ENCODE assay signal across 11 mouse cellular contexts in genomic region chr6:17629756-17630155, GRCm38 (mm10). TPM values are rescaled to one million over a fixed set of nuclear protein-coding genes. Genes with fewer than 3 reads are reported as not detected.
A peak's percentile ranks its signal among the peaks of the same experiment; 100 is the strongest.
DNase-seq lines count a peak whose midpoint lies in the region; ATAC-seq and TF ChIP-seq lines count a peak whose summit lies in the region.
"Had no signal": no experiment of that assay in that cellular context is flagged by ENCODE, and none has a peak within 500 bp of the region (broad histone marks: within the 10 kb centered on the region; RNA-seq: fewer than 3 reads in every experiment).

No protein-coding gene starts in this region.

- H3K9me3 ChIP-seq in liver, embryonic 15.5 days (replicated peaks) = no peaks in the 10 kb centered on the region
- H3K9me3 ChIP-seq in stomach, embryonic 15.5 days = no peaks in the 10 kb centered on the region
- H3K9me3 ChIP-seq: heart, embryonic 12.5 days; lung, embryonic 15.5 days had no signal

- H3K4me1 ChIP-seq in bone marrow macrophage, adult 2 months (ENCODE audit: control insufficient read depth, insufficient read depth, low read length) = peaks cover 38% of the 10 kb centered on the region
- H3K4me1 ChIP-seq in liver, embryonic 15.5 days (replicated peaks) = peaks cover 5% of the 10 kb centered on the region
- H3K4me1 ChIP-seq in stomach, embryonic 15.5 days = no peaks in the 10 kb centered on the region
- H3K4me1 ChIP-seq: heart, embryonic 12.5 days; lung, embryonic 15.5 days had no signal

- TF ChIP-seq CTCF in layer of hippocampus, adult 2 months (conservative IDR thresholded peaks at IDR 0.05) = no peak
- no peak for TF ChIP-seq CTCF in bone marrow macrophage, adult 2 months (IDR thresholded peaks at IDR 0.05; ENCODE audit: low read depth, low read length)

- no peak for ATAC-seq in liver, embryonic 15.5 days (ENCODE audit: insufficient read depth)
- ATAC-seq in stomach, embryonic 15.5 days (ENCODE audit: insufficient read depth, low FRiP score, low read depth) = no peak

- TF ChIP-seq POLR2A in bone marrow macrophage, adult 2 months (IDR thresholded peaks at IDR 0.05; ENCODE audit: borderline replicate concordance, low read depth, low read length) = no peak

- peak overlapping the region; percentile 0; the same call in 1 of the 2 replicates for H3K4me2 ChIP-seq in liver, embryonic 15.5 days
- no peak overlapping the region for H3K4me2 ChIP-seq in stomach, embryonic 15.5 days
- H3K4me2 ChIP-seq: heart, embryonic 12.5 days; lung, embryonic 15.5 days had no signal

- H3K27ac ChIP-seq in layer of hippocampus, adult 2 months = peak overlapping the region; percentile 85
- peak overlapping the region; percentile 99 for H3K27ac ChIP-seq in bone marrow macrophage, adult 2 months (ENCODE audit: insufficient read depth, low read depth, low read length)
- H3K27ac ChIP-seq in liver, embryonic 15.5 days (replicated peaks) = 0 out of 2 replicates have a peak overlapping the region, but pooled peaks have one; percentile 19
- 0 out of 2 replicates have a peak overlapping the region, but pooled peaks have one; percentile 9 for H3K27ac ChIP-seq in stomach, embryonic 15.5 days
- H3K27ac ChIP-seq: lung, embryonic 15.5 days had no signal

- H3K27me3 ChIP-seq in liver, embryonic 15.5 days = no peaks in the 10 kb centered on the region
- H3K27me3 ChIP-seq in stomach, embryonic 15.5 days (replicated peaks) = no peaks in the 10 kb centered on the region
- H3K27me3 ChIP-seq: heart, embryonic 12.5 days; lung, embryonic 15.5 days had no signal

- H3K36me3 ChIP-seq in liver, embryonic 15.5 days (replicated peaks) = no peaks in the 10 kb centered on the region
- no peaks in the 10 kb centered on the region for H3K36me3 ChIP-seq in stomach, embryonic 15.5 days
- H3K36me3 ChIP-seq: heart, embryonic 12.5 days; lung, embryonic 15.5 days had no signal

- DNase-seq in layer of hippocampus, adult 2 months (ENCODE audit: low spot score in 2 of 2) = no peak
- DNase-seq in layer of hippocampus, adult 9-11 months = no peak
- no peak for DNase-seq in adrenal gland, adult 18-20 months (ENCODE audit: low spot score in 2 of 2)
- DNase-seq in adrenal gland, postnatal 36 days = no peak
- no peak for DNase-seq in adrenal gland, postnatal 4 days (ENCODE audit: low spot score in 2 of 2)
- DNase-seq: thymus, adult 2 months had no signal

- no peak overlapping the region for H3K9ac ChIP-seq in liver, embryonic 15.5 days
- H3K9ac ChIP-seq in stomach, embryonic 15.5 days = no peak overlapping the region
- H3K9ac ChIP-seq: heart, embryonic 12.5 days; lung, embryonic 15.5 days had no signal

- H3K4me3 ChIP-seq in layer of hippocampus, adult 2 months = no peak overlapping the region
- peak overlapping the region; percentile 16 for H3K4me3 ChIP-seq in bone marrow macrophage, adult 2 months (ENCODE audit: insufficient read depth, low read length)
- no peak overlapping the region for H3K4me3 ChIP-seq in liver, embryonic 15.5 days (replicated peaks)
- H3K4me3 ChIP-seq in stomach, embryonic 15.5 days (replicated peaks) = no peak overlapping the region
- H3K4me3 ChIP-seq: heart, embryonic 12.5 days; lung, embryonic 15.5 days had no signal

- 51% methylated on average over 5 of the region's 5 CpGs for WGBS in liver, embryonic 15.5 days (ENCODE audit: insufficient replicate concordance)
- 62% methylated on average over 5 of the region's 5 CpGs for WGBS in stomach, embryonic 15.5 days

RNA-seq across cellular contexts. Expression of gene Capza2, which starts 6.3 kb away (rescaled TPM):
- total RNA-seq in layer of hippocampus, adult 2 months (2021) = 100 to 1,000 TPM; 300 to 302 TPM
- 468 and 474 TPM in 2 replicates for polyA plus RNA-seq in bone marrow macrophage, adult 2 months (2012; ENCODE audit: insufficient read depth, insufficient read length, missing spikeins)
- polyA plus RNA-seq in liver, embryonic 15.5 days (2015; fragmentation: Nextera tagmentation; extraction: Ambion mirVana) = 81.8 and 89.8 TPM in 2 replicates
- 218 and 225 TPM in 2 replicates for polyA plus RNA-seq in stomach, embryonic 15.5 days (2015; fragmentation: Nextera tagmentation; extraction: Ambion mirVana)
- total RNA-seq in adrenal gland, adult 18-20 months (2021) = 100 to 1,000 TPM; 126 to 161 TPM
- 100 to 1,000 TPM; 132 to 151 TPM for total RNA-seq in adrenal gland, postnatal 36 days (2021)
- total RNA-seq in adrenal gland, postnatal 4 days (2021) = 100 to 1,000 TPM; 140 to 146 TPM

Comparison
In these comparisons a context has a peak if more than half of its experiments do, and no peak if none do; other contexts are left out.
1. H3K27ac ChIP-seq: peak in every context shown above with its lines; median percentile 99 in bone marrow macrophage, adult 2 months; 85 in layer of hippocampus, adult 2 months; 19 in liver, embryonic 15.5 days; 9 in stomach, embryonic 15.5 days.